Mouse (Mus musculus) thymus, adult 2 months (tissue): ENCODE measurements at regions not wholly inside any gene's neighbourhood (a gene's known extent, or its start where the extent isn't known, plus 50 kb on each side); places are given as distances from the start of the nearest gene placed in this dataset.

Source experiments
- CTCF ChIP-seq: fragments of 200-500 bp; IDR thresholded peaks from 2 replicates; pipeline ENCODE4 v1.5.1; 2012; ENCODE audit warnings: mild to moderate bottlenecking, control low read depth, low read length, moderate library complexity, borderline replicate concordance; ENCODE audit not compliant: control insufficient read depth, poor library complexity, insufficient read depth; ENCODE audit errors: extremely low read depth
- POLR2A ChIP-seq: fragments of 200-500 bp; IDR thresholded peaks from 2 replicates; pipeline ENCODE4 v1.6.1; 2012; ENCODE audit warnings: mild to moderate bottlenecking, low read length, control low read depth, moderate library complexity; ENCODE audit not compliant: control insufficient read depth, poor library complexity, insufficient read depth; ENCODE audit errors: extremely low read depth

DNA sequence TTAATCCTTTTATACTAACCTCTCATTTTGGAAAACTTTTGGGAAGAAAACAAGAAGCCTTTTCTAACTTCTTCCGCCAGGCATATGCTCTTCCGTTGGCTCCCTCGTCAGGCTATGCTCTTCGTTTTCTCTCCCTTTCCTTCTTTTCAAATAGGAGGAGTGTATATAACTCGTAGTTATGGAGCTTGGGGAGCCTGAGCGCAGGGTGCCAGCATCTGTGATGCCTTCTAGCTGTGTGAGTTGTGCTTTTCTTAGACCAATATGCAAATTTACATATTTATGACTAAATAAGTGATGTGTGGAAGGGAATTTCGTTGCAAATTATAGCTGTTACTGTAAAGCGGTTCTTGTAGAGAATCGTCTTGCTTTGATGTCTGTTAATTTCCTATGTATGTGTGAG, 874.5 kb downstream of the Slc4a3 start:
- TF ChIP-seq POLR2A (no peak), CTCF (no peak)
